ENCODE assay signal across 8 mouse cellular contexts in genomic region chr2:11429538-11429937, GRCm38 (mm10).
DNase-seq lines count a peak whose midpoint lies in the region; ATAC-seq lines count a peak whose summit lies in the region.

No protein-coding gene starts in this region.

- no peak overlapping the region for H3K4me3 ChIP-seq in lung, embryonic 15.5 days

- no peaks in the 10 kb centered on the region for H3K36me3 ChIP-seq in lung, embryonic 15.5 days

- H3K9ac ChIP-seq in lung, embryonic 15.5 days = no peak overlapping the region

- peak overlapping the region; percentile 73 for H3K27ac ChIP-seq in lung, embryonic 15.5 days

- 8% methylated on average over 3 of the region's 3 CpGs for WGBS in lung, embryonic 15.5 days

- DNase-seq in CD4-positive, CD25-positive, alpha-beta regulatory T cell, adult 2 months (ENCODE audit: low read depth, low spot score) = peak; percentile 45
- peak; percentile 16 to 64 for DNase-seq in adrenal gland, postnatal 4 days (ENCODE audit: low spot score in 2 of 2)
- DNase-seq in frontal cortex, postnatal 14 days (ENCODE audit: low spot score in 2 of 2) = peak; percentile 47 to 70
- DNase-seq in layer of hippocampus, adult 9-10 months (ENCODE audit: low spot score) = peak; percentile 39
- peak; percentile 43 for DNase-seq in ovary, postnatal 14 days (ENCODE audit: low spot score)
- DNase-seq in urinary bladder, postnatal 4 days (ENCODE audit: low spot score in 2 of 2) = peak; percentile 73 to 77

- H3K27me3 ChIP-seq in lung, embryonic 15.5 days = no peaks in the 10 kb centered on the region

- H3K4me2 ChIP-seq in lung, embryonic 15.5 days = 0 out of 2 replicates have a peak overlapping the region, but pooled peaks have one; percentile 16

- peak; percentile 96 to 97 for ATAC-seq in hematopoietic stem cell, adult 5-6 weeks (replicated peaks in 1 of 2; ENCODE audit: insufficient read depth in 1 of 2, low FRiP score in 2 of 2, low TSS enrichment in 1 of 2, low read depth in 1 of 2, poor library complexity in 2 of 2, severe bottlenecking in 2 of 2)
- peak; percentile 87 for ATAC-seq in lung, embryonic 15.5 days (ENCODE audit: borderline replicate concordance, extremely low read depth, low FRiP score, low TSS enrichment)

- no peaks in the 10 kb centered on the region for H3K9me3 ChIP-seq in lung, embryonic 15.5 days

- peaks cover 45% of the 10 kb centered on the region for H3K4me1 ChIP-seq in lung, embryonic 15.5 days
